Mouse (Mus musculus): ENCODE results near the gene Rps17.

- no peak for TF ChIP-seq CTCF (IDR thresholded peaks at IDR 0.05; ENCODE audit: extremely low read depth, insufficient read depth, insufficient read length, insufficient replicate concordance)
- TF ChIP-seq POLR2A (IDR thresholded peaks at IDR 0.05; ENCODE audit: low read depth, low read length): no peak
Observed at GRCm38 (mm10) chr7:81295169-81295568, 49.9 kb downstream of the Rps17 start.

Data from spleen, adult 2 months (tissue).